Mouse (Mus musculus) spleen, adult 2 months (tissue): ENCODE measurements around the gene Ei24. TPM values are rescaled to one million over a fixed set of nuclear protein-coding genes. Genes with fewer than 3 reads are reported as not detected.

ENCODE experiments used
- DNase-seq, 2 experiments: peaks; one replicate each; pipeline versions ENCODE4 v3.0.0 to v3.0.0-alpha.2; 2012 to 2021; ENCODE audit warnings: low spot score in 2 of 2, low read depth in 1 of 2
- H3K27ac ChIP-seq: fragments of 200-500 bp; 2 replicates; pipeline ENCODE4 v1.5.1; 2012; ENCODE audit warnings: low read length, inconsistent platforms; ENCODE audit not compliant: insufficient read depth
- H3K27me3 ChIP-seq: fragments of 200-500 bp; 2 replicates; pipeline ENCODE4 v1.6.1; 2012; ENCODE audit warnings: mild to moderate bottlenecking, moderate library complexity, low read length, inconsistent platforms; ENCODE audit not compliant: control insufficient read depth, insufficient read depth
- H3K36me3 ChIP-seq: fragments of 200-500 bp; 2 replicates; pipeline ENCODE4 v1.6.1; 2012; ENCODE audit warnings: mild to moderate bottlenecking, low read length, inconsistent platforms; ENCODE audit not compliant: control insufficient read depth, insufficient read depth
- H3K4me1 ChIP-seq: fragments of 200-500 bp; 2 replicates; pipeline ENCODE4 v1.6.1; 2011; ENCODE audit warnings: inconsistent platforms; ENCODE audit not compliant: control insufficient read depth, insufficient read depth, insufficient read length
- H3K4me3 ChIP-seq: fragments of 200-500 bp; 2 replicates; pipeline ENCODE4 v1.5.1; 2011; ENCODE audit warnings: mild to moderate bottlenecking, inconsistent platforms; ENCODE audit not compliant: insufficient read depth, insufficient read length; ENCODE audit errors: extremely low read depth
- CTCF ChIP-seq: fragments of 200-500 bp; IDR thresholded peaks from 2 replicates; pipeline ENCODE4 v1.5.1; 2011; ENCODE audit warnings: mild to moderate bottlenecking, inconsistent platforms; ENCODE audit not compliant: insufficient read depth, insufficient read length, insufficient replicate concordance; ENCODE audit errors: extremely low read depth
- POLR2A ChIP-seq: fragments of 200-500 bp; IDR thresholded peaks from 2 replicates; pipeline ENCODE4 v1.6.1; 2011; ENCODE audit warnings: low read depth, low read length, inconsistent platforms
- WGBS: fragments of 180-500 bp; shearing (Covaris S2); methylation state at CpG from one replicate; pipeline ENCODE4 v1.1.7; 2018; 5-methylcytosine and 5-hydroxymethylcytosine counted together
- polyA plus RNA-seq: library from polyadenylated mRNA; depleted of rRNA; stranded (reverse); fragments of >200 nt; gene quantifications from 2 replicates; pipeline ENCODE4 v1.2.3, GENCODE M21; 2012

Ei24 gene
- polyA plus RNA-seq, 1 experiment: 20.2 TPM

GRCm38 (mm10) chr9:36822024-36822423 lies 24.8 kb upstream of the Ei24 start:
- no peak for DNase-seq
- no peak for TF ChIP-seq CTCF
- TF ChIP-seq POLR2A: no peak
- H3K36me3 ChIP-seq: no peaks in the 10 kb centered on the region
- no peaks in the 10 kb centered on the region for H3K4me1 ChIP-seq
- H3K27ac ChIP-seq: no peak overlapping the region
- H3K27me3 ChIP-seq: no peaks in the 10 kb centered on the region
- H3K4me3 ChIP-seq: no peak overlapping the region
- 45% methylated on average over 2 of the region's 2 CpGs for WGBS

DNA sequence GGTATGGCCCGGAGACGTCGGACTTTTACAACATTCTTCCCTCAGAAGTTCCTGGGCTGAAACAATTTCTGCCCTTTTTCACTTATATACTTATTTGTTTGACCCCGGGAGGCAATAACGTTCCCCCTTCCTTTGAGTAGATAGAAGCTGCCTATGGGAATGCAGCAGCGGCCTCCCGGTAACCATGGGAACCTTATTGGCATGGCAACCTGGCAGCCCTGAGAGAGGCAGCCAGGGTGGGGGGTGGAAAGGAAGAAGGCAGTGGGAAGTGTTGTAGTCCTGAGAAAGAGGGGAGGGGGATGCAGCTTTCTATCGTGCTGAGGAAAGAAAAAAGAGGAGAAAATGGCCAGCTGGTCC lies 24.4 kb upstream of the Ei24 start, which contains the start of gene Fez1:
Gene Fez1 (plus strand): TSS at position 221 of the 357 bp plus-strand sequence.
- no peak within 1 kb of the TSS for H3K27ac ChIP-seq
- H3K4me3 ChIP-seq: no peak within 1 kb of the TSS
- H3K36me3 ChIP-seq: no peaks in the 10 kb centered on the region
- no peaks in the 10 kb centered on the region for H3K4me1 ChIP-seq
- WGBS: 15% methylated on average over 8 of the region's 8 CpGs
- no peak for TF ChIP-seq POLR2A
- TF ChIP-seq CTCF: no peak
- no peaks in the 10 kb centered on the region for H3K27me3 ChIP-seq
- no peak for DNase-seq

GRCm38 (mm10) chr9:36820969-36821643 lies 23.9 kb upstream of the Ei24 start:
- no peak for TF ChIP-seq CTCF
- no peak for TF ChIP-seq POLR2A
- DNase-seq: no peak
- 70% methylated on average over 9 of the region's 9 CpGs for WGBS

DNA sequence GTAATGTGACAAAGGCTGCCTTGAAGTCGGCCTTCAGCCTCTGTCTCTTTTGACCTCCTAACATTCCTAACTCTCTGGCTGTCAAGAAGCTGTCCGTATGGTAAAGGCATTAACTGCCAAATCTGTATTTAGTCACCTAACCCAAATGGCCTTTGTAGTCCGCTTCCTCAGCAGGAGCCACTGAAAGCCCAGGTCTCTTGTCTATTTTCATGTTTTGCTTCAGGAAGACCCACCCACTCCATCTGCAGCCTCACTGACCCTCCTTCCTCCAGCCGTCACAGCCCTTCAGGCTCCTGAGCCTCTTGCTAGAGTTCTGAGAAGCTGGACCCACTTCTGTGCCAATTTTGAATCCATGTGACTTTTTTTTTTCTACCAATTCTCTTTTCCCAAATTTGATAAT lies 21.7 kb upstream of the Ei24 start:
- H3K27ac ChIP-seq: no peak overlapping the region
- DNase-seq: no peak
- H3K4me1 ChIP-seq: no peaks in the 10 kb centered on the region
- TF ChIP-seq POLR2A (no peak), CTCF (no peak)
- WGBS: 86% methylated on average over 4 of the region's 4 CpGs
- no peaks in the 10 kb centered on the region for H3K27me3 ChIP-seq
- no peak overlapping the region for H3K4me3 ChIP-seq
- no peaks in the 10 kb centered on the region for H3K36me3 ChIP-seq

More at GRCm38 (mm10) chr9:36820969-36821643, 23.9 kb upstream of the Ei24 start:
- Histone ChIP-seq H3K4me3 (no peak overlapping the region), H3K27me3 (no peaks in the 10 kb centered on the region), H3K4me1 (no peaks in the 10 kb centered on the region), H3K27ac (no peak overlapping the region), H3K36me3 (no peaks in the 10 kb centered on the region)

- DNase-seq: no peak
- Histone ChIP-seq H3K27ac (no peak overlapping the region), H3K4me1 (no peaks in the 10 kb centered on the region), H3K27me3 (no peaks in the 10 kb centered on the region), H3K4me3 (no peak overlapping the region), H3K36me3 (no peaks in the 10 kb centered on the region)
- WGBS: 67% methylated on average over 3 of the region's 3 CpGs
- TF ChIP-seq CTCF (no peak), POLR2A (no peak)
Measured at GRCm38 (mm10) chr9:36814486-36814885, 17.3 kb upstream of the Ei24 start.

- WGBS: 87% methylated on average over 5 of the region's 5 CpGs
- TF ChIP-seq POLR2A (no peak), CTCF (no peak)
- Histone ChIP-seq H3K27me3 (no peaks in the 10 kb centered on the region), H3K4me1 (no peaks in the 10 kb centered on the region), H3K27ac (no peak overlapping the region), H3K4me3 (no peak overlapping the region), H3K36me3 (no peaks in the 10 kb centered on the region)
- no peak for DNase-seq
Measured at GRCm38 (mm10) chr9:36808126-36808785, 11.1 kb upstream of the Ei24 start.

- 98% methylated on average over 3 of the region's 3 CpGs for WGBS
- Histone ChIP-seq H3K27ac (no peak overlapping the region), H3K4me1 (no peaks in the 10 kb centered on the region), H3K36me3 (no peaks in the 10 kb centered on the region), H3K4me3 (no peak overlapping the region), H3K27me3 (no peaks in the 10 kb centered on the region)
- TF ChIP-seq POLR2A: no peak
- no peak for TF ChIP-seq CTCF
- DNase-seq: no peak
Measured at GRCm38 (mm10) chr9:36805256-36805975, 8.2 kb upstream of the Ei24 start.
